Mouse (Mus musculus): ENCODE results near the gene Msto1. TPM values are rescaled to one million over a fixed set of nuclear protein-coding genes. Genes with fewer than 3 reads are reported as not detected.
A peak's percentile ranks its signal among the peaks of the same experiment; 100 is the strongest.
"Not testable (repeated sequence)": the region's sequence is repeated elsewhere in the genome, so short reads cannot be mapped to it uniquely, and the experiment has no call there.

Gene Msto1
- total RNA-seq (2022) = 10 to 100 TPM; 12.1 to 15.6 (median 12.9) TPM

DNA sequence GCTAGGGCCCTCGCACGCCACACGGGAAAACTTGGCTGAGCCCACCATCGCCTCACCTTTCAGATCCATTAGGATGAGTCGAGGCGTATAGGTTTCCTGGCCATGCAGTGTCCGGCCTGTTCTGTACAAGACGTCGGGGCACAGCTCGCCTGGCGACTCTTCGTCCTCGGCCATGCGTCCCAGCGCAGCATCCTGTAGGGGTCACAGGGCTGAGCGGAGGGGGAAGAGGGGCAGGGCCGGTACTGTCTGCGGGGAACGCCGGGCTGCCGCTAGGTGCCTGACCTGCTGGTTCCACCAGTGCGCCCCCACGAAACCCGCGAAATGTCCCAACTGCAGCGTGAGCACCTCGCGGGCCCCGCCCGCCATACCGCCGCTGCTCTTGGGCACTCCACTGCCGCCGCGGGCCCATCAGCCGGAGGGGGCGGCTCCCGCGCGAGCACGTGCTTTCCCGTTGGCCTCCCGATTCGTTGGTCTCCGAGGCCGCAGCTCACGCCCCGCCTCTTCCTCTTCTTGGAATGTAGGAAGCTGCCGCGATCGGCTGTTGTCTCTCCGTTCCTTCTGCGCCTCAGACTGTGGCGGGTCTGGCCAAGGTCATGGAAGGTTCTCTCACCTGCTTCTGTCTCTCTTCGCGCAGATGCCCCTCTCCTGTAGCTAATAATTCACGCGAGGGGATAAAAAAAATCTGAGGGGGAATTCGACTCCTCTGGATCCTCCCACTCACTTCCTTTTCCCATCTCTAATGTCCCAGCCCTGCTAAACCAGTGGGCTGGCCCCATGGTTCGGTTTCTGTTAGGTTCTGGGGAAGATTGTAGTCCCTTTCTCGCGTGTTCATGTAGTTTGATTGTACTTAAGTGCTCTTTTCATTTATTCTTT, at the start of gene Msto1:
Gene Msto1 (minus strand): TSS at position 489 of the 873 bp plus-strand sequence.
- peak; percentile 92 for DNase-seq (ENCODE audit: low spot score)

DNA sequence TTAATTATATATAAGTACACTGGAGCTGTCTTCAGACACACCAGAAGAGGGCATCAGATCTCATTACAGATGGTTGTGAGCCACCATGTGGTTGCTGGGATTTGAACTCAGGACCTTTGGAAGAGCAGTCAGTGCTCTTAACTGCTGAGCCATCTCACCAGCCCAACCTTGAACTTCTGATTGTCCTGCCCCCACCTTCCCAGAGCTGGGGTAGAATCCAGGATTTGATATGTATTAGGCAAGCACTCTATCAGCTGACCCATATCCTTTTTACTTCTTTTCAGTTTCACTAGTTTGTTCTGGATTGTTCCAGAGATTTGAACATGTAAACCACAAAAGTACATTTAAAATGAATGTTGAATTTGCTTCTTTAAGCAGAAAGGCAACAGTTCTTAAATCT, 49.4 kb upstream of the Msto1 start:
- not testable (repeated sequence) for DNase-seq (ENCODE audit: low spot score)

DNA sequence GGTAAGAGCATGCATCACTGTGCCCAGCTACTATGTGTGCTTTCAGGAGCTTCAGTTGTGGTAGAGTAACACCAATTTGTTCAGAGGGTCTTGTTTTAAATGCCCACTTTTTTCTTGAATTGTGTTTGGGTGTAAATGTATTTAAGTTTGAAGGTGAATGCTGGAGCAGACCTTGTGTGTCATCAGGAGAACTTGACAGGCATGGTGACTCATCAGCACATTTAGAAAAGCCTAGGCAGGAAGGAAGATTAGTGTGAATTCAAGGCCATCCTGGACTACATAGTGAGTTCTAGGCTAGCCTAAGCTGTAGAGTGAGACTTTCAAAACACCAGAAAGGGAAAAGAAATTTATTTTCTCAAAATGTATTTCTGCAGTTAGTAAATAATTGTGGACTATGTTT, 39.9 kb upstream of the Msto1 start:
- DNase-seq (ENCODE audit: low spot score) = no peak

DNA sequence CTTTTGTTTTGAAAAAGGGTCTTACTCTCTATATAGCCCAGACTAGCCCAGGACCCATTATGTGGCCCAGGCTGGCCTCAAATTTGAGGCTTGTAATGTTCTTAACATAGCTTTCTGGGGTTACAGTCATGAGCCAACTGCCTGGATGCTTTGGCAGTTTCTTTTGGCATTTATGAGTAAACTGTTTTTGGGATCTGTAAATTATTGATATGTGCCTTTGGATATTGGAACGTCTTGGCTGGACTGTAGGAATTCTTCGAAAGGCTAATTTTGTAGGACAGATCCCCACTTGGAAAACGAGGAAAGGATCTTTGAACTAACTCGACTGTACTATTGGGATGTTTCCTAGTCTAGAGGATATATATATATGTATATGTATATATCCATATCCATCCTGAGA, 39.4 kb upstream of the Msto1 start:
- no peak for DNase-seq (ENCODE audit: low spot score)

DNA sequence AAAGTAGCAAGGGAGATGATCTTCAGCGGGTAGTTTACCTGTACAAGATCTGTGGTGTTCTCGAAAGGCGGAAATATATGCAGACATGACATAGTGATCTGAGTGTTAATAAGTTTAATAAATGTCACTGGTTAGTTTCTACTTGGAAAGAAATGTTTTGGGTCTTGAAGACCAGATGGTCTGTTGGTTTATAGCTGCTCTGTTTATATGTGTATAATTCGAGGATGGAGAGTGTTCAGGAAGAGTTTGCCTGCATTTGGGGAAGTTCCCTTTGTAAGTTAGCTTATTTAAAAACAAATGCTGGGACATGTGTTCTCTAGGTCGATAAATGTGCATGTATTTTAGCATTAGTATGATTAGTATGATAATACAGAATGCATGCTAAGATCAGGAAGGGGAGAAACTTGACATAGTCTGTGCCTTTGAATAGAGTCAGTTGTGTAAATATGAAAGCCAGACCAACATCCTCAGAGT, 37.6 kb upstream of the Msto1 start:
- no peak for DNase-seq (ENCODE audit: low spot score)

DNA sequence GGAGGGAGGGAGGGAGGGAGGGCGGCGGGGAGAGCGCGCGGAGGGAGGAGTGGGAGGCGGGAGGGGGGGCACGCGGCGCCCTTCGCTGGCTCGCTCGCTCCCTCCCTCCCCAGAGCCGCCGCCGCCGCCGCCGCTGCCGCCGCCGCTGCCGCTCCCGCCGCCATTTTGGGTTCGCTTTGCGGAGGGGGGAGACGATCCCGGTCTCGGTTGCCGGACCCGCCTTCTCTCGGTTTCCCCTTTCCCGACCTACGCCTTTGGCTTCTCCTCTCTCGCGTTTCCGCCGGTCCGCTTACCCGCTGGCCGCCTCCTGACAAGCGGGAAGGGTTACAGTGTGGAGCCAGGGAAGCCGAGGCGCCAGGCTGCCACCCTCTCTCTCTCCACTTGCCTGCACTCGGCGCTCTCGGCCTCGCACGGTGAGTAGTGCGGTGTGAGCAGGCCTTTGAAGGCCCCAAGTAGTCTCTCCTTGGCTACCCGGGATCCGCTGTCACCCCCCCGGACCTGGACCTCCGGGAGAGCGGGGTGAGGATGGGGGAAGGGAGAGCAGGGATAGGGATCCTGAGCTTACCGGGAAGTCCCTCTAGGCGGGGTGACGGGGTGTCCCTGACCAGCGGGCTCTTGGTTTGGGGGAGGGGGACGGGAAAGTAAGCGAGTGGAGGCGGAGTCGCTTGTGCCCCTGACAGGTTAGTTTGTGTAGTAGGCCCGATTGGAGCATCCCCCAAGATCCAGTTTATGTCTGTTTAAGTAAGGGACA, 37.0 kb upstream of the Msto1 start, which contains the start of the genes Ash1l and Dap3:
Gene Ash1l (plus strand): TSS at position 47 of the 751 bp plus-strand sequence.
Gene Dap3 (minus strand): TSS at position 606 of the 751 bp plus-strand sequence.
- peak; percentile 69 for DNase-seq (ENCODE audit: low spot score)

DNA sequence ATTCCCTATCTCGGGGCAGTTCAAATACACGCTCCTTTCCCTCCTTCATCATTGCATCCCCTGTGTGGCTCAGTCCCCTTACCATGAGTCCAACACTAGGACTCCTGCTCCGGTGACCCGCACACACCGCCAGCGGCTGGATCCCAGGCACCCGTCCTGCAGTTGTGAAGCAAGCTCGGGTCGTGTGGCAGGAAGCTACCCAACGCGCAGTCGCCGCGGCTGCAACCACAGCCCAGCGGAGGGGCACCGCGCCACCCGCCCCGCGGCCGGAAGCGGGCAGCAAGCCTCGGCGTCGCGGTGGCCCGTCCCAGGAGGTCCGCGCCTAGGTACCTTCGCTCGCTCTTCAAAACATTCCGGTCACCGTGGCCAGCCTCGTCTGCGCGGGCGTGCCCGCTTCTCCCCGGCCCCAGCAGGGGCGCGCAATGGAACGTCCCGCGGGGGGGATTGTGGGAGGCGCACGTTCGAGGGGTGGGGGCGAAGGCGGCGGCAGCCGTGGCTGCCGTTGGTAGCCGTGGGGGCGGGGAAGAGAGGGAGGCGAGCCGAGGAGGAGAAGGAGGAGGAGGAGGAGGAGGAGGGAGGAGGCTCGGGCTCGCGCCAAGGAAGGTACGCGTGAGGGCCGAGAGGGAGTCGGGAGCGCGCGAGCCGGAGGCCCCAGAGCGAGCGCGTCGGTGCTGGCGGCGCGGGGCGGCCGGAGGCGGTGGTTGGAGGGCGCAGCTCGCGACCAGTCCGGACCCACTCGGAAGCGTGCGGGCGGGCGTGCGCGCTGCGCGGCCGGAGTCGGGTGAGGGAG, 36.2 kb upstream of the Msto1 start:
- DNase-seq (ENCODE audit: low spot score) = peak; percentile 80

DNA sequence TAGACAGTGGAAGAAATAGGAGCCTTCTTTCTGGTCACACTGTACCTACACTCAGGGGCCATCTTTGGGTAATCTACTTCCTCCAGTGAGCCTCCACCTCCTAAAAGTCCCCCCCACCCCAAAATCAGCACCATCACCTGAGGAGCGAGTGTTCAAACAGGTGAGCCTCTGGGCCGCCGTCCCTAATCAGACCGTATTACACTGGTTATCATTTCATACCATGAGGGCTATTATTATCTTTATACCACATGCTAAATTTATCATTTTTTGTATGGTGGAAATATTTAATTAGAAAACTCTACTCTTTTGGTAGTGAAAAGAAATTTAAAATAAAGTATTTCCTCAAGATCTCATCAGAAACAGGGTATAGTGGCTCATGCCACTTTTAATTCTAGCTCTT, 30.3 kb upstream of the Msto1 start:
- no peak for DNase-seq (ENCODE audit: low spot score)

DNA sequence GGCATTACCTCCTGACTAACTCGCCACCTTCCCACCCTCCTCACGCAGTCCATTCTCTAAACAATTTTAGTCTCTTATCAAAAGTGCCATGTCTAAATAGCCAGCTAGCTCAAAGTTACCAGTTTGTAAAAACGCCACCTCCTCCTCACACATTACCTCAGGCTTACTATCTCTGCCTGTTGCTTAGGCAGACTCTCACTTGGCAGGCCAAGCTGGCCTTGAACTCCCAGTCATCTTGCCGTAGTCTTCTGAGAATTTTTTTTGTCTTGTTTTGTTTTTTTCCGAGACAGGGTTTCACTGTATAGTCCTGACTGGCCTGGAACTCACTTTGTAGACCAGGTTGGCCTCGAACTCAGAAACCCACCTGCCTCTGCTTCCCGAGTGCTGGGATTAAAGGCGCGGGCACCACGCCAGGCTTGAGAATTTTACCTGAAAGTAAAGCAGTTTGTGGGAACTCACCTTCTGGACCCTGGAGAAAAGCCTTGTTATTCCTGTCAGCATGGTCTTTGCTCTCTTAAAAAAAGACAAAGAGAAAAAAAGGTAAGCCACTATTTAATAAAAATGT, 28.6 kb upstream of the Msto1 start:
- no peak for DNase-seq (ENCODE audit: low spot score)

DNA sequence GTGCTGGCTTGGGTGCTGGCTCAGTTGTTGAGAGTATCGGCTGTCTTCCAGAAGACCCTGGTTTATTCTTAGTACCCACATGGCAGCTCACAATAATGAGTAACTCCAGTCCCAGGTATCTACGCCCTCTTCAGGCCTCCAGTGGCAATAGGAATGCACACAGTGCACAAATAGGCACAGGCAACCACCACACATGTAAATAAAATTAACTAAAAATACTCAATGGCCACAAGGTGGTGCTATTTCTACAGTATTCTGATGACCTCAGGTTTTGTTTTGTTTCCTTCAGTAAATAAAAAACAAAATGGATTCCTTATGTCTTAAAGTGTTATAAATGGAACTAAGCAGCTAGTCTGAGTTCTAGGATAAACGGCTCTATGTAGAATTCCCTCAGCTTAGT, 25.9 kb upstream of the Msto1 start:
- peak; percentile 38 for DNase-seq (ENCODE audit: low spot score)

DNA sequence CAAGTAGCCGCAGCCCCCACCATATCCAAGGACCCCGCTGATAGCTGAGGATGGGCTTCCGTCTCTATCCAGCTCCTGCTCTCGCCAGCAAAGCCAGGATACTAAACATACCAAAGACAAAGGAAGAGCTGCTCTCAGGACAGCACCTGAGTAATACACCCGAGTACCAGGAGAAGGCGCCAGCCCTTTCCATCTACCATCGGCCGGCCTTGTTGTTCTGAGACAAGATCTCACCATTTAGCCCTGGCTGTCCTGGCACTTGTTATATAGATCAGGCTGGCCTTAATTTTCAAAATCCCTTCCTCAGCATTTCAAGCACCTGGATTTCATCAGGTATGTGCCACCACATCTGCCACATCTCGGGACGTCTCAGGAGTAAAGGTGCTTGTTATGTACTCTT, 25.3 kb upstream of the Msto1 start:
- no peak for DNase-seq (ENCODE audit: low spot score)

DNA sequence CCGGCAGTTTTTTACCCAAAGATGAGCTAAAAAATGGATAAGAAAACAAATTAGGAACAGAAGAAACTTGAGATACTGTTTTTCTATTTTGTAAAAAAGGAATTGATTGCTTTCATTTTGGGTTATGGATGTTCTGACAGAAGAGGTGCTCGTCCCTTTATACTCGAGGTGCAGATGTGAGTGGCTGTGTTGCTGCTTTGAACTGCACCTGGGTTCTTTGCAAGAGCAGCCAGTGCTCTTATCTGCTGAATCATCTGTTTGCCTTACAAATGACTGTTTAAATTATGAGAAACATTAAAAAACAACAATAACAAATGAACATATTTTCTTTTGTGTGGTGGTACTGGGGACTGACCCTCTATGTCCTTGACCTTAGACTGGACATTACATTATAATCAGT, 15.7 kb upstream of the Msto1 start:
- DNase-seq (ENCODE audit: low spot score) = no peak

DNA sequence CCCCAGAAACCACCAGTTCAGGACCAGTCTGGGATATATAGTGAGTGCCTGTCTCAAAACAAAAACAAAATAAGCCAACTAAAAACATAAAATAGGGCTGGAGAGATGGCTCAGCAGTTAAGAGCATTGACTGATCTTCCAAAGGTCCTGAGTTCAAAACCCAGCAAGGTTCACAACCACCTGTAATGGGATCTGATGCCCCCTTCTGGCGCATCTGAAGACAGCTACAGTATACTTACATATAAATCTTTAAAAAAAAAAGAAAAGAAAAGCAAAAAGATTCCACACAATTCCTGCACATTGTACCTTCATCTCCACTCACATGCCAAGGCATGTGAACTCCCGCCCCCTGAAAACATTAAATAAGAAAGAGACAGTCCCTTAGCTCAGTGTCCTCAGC, 11.9 kb upstream of the Msto1 start:
- DNase-seq (ENCODE audit: low spot score) = no peak

DNA sequence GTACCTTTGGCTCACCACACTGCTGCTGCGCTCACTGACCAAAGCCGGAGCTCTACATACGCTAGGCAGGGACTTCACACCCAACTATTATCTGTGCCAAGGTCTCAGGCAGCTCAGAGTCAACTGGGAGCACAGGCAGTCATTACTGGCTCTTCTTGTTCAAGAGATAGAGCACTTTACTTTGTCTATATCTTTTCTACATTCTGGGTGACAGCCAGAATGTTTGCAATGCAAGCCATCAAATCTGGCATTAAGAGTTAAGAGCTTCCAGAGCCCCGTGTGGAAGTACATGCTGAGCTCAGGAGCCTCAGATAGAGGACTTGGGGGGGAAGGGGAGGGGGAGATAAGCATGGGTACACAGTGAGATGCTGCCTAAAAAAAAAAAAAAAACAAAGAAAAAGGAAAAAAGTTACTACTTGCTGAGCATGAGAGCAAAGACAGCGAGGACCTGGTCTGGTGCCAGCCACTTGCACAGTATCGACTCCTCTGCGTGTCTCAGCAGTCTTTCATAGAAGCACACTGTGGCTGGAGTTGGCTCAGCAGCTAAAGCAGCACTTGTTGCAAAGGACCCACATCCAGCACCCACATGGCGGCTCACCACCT, 10.3 kb upstream of the Msto1 start:
- peak; percentile 12 for DNase-seq (ENCODE audit: low spot score)

DNA sequence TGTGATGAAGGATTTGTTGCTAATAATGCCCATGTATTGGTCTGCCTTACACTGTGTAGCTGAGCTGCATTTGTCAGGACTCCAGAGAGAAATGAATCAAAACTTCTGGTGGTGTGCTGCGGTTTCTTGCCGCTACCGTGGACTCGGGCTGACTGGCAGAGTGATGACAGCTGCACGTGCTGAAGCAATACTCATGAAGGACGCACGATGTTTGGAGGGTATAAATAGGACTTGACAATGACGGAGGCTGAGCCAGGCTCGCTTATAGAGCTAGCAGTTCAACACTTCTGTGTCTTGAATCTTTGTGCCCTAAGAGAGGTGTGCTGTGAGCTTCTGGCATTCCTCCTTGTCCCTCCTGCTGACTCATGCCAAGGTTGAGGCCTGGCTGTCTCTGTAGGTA, 7.6 kb upstream of the Msto1 start:
- no peak for DNase-seq (ENCODE audit: low spot score)

DNA sequence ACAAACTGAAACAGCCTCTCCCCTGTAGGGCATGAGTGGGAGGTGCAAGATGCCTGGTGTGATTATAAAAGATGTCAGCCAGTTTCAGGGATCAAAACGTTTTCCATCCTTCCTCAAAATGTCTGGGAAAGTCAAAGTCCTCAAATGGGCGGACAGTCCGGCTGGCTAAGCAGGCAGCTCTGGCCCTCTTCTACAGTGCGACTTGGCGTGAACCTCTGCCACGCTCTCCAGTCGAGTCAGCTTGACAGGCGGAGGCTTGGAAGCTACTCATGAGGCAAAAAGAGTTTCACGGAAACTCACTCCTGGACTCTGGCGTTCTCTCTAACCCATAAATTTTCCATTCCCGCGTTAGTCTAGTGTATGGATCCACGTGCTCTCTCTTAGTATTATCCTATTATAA, 5.2 kb upstream of the Msto1 start:
- no peak for DNase-seq (ENCODE audit: low spot score)

DNA sequence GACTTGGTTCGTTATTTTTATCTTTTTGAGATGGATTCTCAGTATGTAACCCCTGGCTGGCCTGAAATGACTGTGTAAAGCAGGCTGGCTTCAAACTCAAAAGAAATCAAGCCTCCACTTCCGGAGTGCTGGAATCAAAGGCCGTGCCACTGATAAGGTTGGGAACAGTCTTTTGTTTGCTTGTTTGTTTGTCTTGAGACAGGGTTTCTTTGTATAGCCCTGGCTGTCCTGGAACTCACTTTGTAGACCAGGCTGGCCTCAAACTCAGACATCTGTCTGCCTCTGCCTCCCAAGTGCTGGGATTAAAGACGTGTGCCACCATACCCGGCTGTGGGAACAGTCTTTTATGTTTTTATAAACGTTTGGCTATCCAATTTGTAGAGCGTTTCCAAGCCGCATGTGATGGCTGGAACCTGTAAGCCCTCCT, 598 bp upstream of the Msto1 start:
- DNase-seq (ENCODE audit: low spot score) = no peak

DNA sequence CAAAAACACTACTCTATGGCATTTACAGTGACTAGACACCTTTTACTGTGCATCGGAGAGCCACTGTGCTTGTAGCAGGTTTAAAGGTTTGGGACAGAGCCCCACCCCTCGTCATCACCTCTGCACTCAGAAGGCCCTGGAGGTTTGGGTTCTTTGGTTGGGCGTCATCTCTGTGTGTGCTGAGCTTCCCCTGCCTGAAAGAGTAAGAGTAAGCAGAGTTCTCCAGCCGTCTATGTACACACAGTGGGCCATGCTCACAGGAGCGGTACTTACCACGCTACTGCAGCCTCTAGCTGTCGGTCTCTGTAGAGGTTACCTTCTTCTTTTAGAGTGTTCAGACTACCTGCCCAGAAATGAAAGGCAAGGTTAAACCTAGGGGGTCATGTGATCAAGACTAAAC, 1.2 kb downstream of the Msto1 start:
- DNase-seq (ENCODE audit: low spot score) = no peak

DNA sequence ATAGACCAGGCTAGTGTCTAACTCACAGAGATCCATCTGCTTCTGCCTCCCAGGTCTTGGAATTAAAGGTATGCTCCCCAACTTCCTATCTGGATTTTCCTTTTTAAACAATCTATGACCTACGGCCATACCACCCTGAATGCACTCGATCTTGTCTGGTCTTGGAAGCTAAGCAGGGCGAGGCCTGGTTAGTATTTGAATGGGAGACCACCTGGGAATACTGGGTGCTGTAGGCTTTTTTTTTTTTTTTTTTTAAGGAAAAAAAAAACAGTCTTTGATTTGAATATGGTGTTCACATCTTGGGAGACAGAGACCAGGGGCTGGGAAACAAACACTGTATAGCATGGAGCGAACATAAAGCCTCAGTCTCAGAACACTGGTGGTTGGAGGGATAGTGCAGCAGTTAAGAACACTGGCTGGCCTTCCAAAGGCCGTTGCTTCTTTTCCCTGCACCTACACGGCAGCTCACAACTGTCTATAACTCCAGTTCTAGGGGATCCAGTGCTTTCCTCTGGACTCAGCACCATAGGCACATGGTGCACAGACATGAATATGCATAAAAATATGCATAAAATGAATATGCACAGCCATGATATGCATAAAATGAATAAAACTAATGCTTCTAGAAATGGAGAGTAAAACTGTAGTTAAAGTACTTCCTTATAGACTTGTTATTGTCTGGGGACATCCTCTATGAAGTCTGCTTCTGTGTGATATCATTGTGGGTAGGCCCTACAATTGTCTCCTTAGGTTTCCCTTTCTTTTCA, 7.2 kb downstream of the Msto1 start:
- DNase-seq (ENCODE audit: low spot score) = no peak

DNA sequence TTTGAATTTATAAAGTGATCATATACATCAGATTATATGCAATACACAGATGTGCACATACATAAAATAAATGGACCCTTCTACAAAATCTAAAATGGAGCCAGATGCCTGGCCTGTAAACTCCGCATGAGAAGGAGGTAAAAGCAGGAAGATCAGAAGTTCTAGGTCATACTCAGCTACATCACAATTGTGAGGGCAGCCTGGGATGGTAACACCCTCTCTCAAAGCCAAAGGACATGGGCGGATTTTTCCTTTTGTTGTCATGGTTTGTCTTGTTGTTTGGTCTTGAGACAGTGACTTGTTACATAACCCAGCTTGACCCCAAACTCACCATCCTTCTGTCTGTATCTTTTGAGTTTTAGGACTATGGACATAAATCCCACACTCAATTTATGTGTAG, 8.1 kb downstream of the Msto1 start:
- DNase-seq (ENCODE audit: low spot score) = no peak

Data from heart, adult 8-10 months (tissue).